Mouse (Mus musculus) cortical plate, adult 2 months (tissue): ENCODE results near the gene Npb.

Experiments used
- CTCF ChIP-seq: fragments of 200-500 bp; IDR thresholded peaks from 2 replicates; pipeline ENCODE4 v1.5.1; 2011; ENCODE audit warnings: mild to moderate bottlenecking, control low read depth, low read length; ENCODE audit not compliant: insufficient read depth; ENCODE audit errors: extremely low read depth
- POLR2A ChIP-seq: fragments of 200-500 bp; IDR thresholded peaks from 2 replicates; pipeline ENCODE4 v1.6.1; 2011; ENCODE audit warnings: mild to moderate bottlenecking, low read length, control low read depth; ENCODE audit not compliant: insufficient read depth; ENCODE audit errors: extremely low read depth

- no peak for TF ChIP-seq CTCF
- TF ChIP-seq POLR2A, result no peak
Observed at GRCm38 (mm10) chr11:120580871-120581331, 27.4 kb upstream of the Npb start.
